Mouse (Mus musculus): ENCODE results near the gene Padi6. TPM values are rescaled to one million over a fixed set of nuclear protein-coding genes. Genes with fewer than 3 reads are reported as not detected.

Padi6 gene
- polyA plus RNA-seq, 1 experiment from 2014 or later: not detected

GRCm38 (mm10) chr4:140765936-140766335 lies 23.5 kb upstream of the Padi6 start:
- Histone ChIP-seq H3K27ac (ENCODE audit: low read depth, low read length) (no peak overlapping the region), H3K36me3 (ENCODE audit: control insufficient read depth, insufficient read depth, low read length) (no peaks in the 10 kb centered on the region), H3K4me2 (replicated peaks; ENCODE audit: low read depth, low read length) (no peak overlapping the region), H3K9me3 (ENCODE audit: control insufficient read depth, low read length) (no peaks in the 10 kb centered on the region), H3K4me3 (ENCODE audit: low read length) (no peak overlapping the region), H3K27me3 (ENCODE audit: control insufficient read depth, insufficient read depth, low read length) (0 out of 2 replicates have a peak, but pooled peaks cover 3% of the 10 kb centered on the region), H3K4me1 (ENCODE audit: control insufficient read depth, insufficient read depth, low read length) (no peaks in the 10 kb centered on the region; the same call in 1 of the 2 replicates), H3K9ac (ENCODE audit: low read depth, low read length) (no peak overlapping the region)
- no peak for ATAC-seq (ENCODE audit: low FRiP score, low TSS enrichment)
- WGBS: 81% methylated on average over 3 of the region's 3 CpGs

- H3K9ac ChIP-seq (ENCODE audit: low read depth, low read length): no peak overlapping the region
- no peak overlapping the region for H3K27ac ChIP-seq (ENCODE audit: low read depth, low read length)
- no peak overlapping the region for H3K4me3 ChIP-seq (ENCODE audit: low read length)
- 0 out of 2 replicates have a peak, but pooled peaks cover 3% of the 10 kb centered on the region for H3K27me3 ChIP-seq (ENCODE audit: control insufficient read depth, insufficient read depth, low read length)
- H3K4me1 ChIP-seq (ENCODE audit: control insufficient read depth, insufficient read depth, low read length): 0 out of 2 replicates have a peak, but pooled peaks cover 3% of the 10 kb centered on the region
- H3K9me3 ChIP-seq (ENCODE audit: control insufficient read depth, low read length): no peaks in the 10 kb centered on the region
- WGBS: 16% methylated on average over 9 of the region's 9 CpGs
- peak; percentile 48; the same call in 1 of the 2 replicates for ATAC-seq (ENCODE audit: low FRiP score, low TSS enrichment)
- H3K36me3 ChIP-seq (ENCODE audit: control insufficient read depth, insufficient read depth, low read length): no peaks in the 10 kb centered on the region
- H3K4me2 ChIP-seq (replicated peaks; ENCODE audit: low read depth, low read length): no peak overlapping the region
Observed at GRCm38 (mm10) chr4:140763158-140763557, 20.7 kb upstream of the Padi6 start.

GRCm38 (mm10) chr4:140761601-140762000 lies 19.2 kb upstream of the Padi6 start:
- ATAC-seq (ENCODE audit: low FRiP score, low TSS enrichment): no peak
- Histone ChIP-seq H3K36me3 (ENCODE audit: control insufficient read depth, insufficient read depth, low read length) (no peaks in the 10 kb centered on the region), H3K27me3 (ENCODE audit: control insufficient read depth, insufficient read depth, low read length) (no peaks in the 10 kb centered on the region), H3K9me3 (ENCODE audit: control insufficient read depth, low read length) (no peaks in the 10 kb centered on the region), H3K9ac (ENCODE audit: low read depth, low read length) (no peak overlapping the region), H3K4me2 (replicated peaks; ENCODE audit: low read depth, low read length) (no peak overlapping the region), H3K4me3 (ENCODE audit: low read length) (no peak overlapping the region), H3K4me1 (ENCODE audit: control insufficient read depth, insufficient read depth, low read length) (0 out of 2 replicates have a peak, but pooled peaks cover 3% of the 10 kb centered on the region), H3K27ac (ENCODE audit: low read depth, low read length) (no peak overlapping the region)
- 73% methylated on average over 7 of the region's 7 CpGs for WGBS

DNA sequence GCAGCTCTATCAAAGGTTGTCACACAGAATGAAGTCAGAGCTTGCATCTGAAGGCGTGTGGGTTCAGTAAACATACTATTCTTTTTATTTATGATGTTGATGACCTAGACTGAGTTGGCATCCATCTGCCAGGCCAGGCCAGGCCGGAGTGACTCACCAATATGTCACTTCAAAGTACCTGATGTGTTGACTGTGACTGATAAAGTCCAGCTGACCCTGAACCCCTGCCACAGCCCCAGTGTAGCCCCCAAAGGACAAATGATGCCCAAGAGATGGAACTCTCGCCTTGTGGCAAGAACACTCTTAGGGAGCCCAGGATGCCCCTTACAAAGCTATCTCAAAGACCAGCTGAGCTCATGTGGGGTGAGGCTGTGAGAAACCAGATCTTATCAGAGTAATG lies 13.4 kb upstream of the Padi6 start:
- Histone ChIP-seq H3K4me1 (ENCODE audit: control insufficient read depth, insufficient read depth, low read length) (0 out of 2 replicates have a peak, but pooled peaks cover 3% of the 10 kb centered on the region), H3K9ac (ENCODE audit: low read depth, low read length) (no peak overlapping the region), H3K27ac (ENCODE audit: low read depth, low read length) (no peak overlapping the region), H3K36me3 (ENCODE audit: control insufficient read depth, insufficient read depth, low read length) (no peaks in the 10 kb centered on the region), H3K4me2 (replicated peaks; ENCODE audit: low read depth, low read length) (no peak overlapping the region), H3K27me3 (ENCODE audit: control insufficient read depth, insufficient read depth, low read length) (no peaks in the 10 kb centered on the region), H3K4me3 (ENCODE audit: low read length) (no peak overlapping the region), H3K9me3 (ENCODE audit: control insufficient read depth, low read length) (no peaks in the 10 kb centered on the region)
- WGBS: 85% methylated on average over 3 of the region's 3 CpGs
- ATAC-seq (ENCODE audit: low FRiP score, low TSS enrichment): no peak

- no peak for ATAC-seq (ENCODE audit: low FRiP score, low TSS enrichment)
- Histone ChIP-seq H3K4me3 (ENCODE audit: low read length) (no peak overlapping the region), H3K4me1 (ENCODE audit: control insufficient read depth, insufficient read depth, low read length) (no peaks in the 10 kb centered on the region), H3K36me3 (ENCODE audit: control insufficient read depth, insufficient read depth, low read length) (no peaks in the 10 kb centered on the region), H3K4me2 (replicated peaks; ENCODE audit: low read depth, low read length) (no peak overlapping the region), H3K9me3 (ENCODE audit: control insufficient read depth, low read length) (no peaks in the 10 kb centered on the region), H3K27me3 (ENCODE audit: control insufficient read depth, insufficient read depth, low read length) (no peaks in the 10 kb centered on the region), H3K9ac (ENCODE audit: low read depth, low read length) (no peak overlapping the region), H3K27ac (ENCODE audit: low read depth, low read length) (no peak overlapping the region)
- WGBS: 57% methylated on average over 7 of the region's 7 CpGs
Observed at GRCm38 (mm10) chr4:140753366-140753765, 10.9 kb upstream of the Padi6 start.

DNA sequence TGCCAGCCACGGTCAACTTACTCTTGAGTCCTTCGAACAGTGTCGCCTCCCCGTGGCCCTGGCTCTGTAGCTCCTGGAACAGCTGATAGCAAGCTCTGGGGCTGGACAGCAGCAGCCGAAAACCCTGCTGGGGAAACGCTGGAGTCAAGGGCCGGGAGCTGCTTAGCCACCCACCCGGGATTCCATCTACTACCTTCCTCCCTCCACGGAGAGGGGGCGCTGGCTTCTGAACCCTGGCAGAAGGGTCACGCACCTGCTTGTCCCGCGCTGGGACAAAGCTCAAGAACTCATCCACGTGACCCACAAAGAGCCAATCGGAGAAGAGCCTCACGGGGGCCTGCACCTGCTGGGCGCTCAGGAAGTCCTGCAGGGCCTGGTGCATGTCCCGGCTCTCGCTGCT lies 7.9 kb upstream of the Padi6 start:
- WGBS: 8% methylated on average over 19 of the region's 19 CpGs
- Histone ChIP-seq H3K9ac (ENCODE audit: low read depth, low read length) (no peak overlapping the region), H3K4me2 (replicated peaks; ENCODE audit: low read depth, low read length) (peak overlapping the region; percentile 17), H3K36me3 (ENCODE audit: control insufficient read depth, insufficient read depth, low read length) (no peaks in the 10 kb centered on the region), H3K27me3 (ENCODE audit: control insufficient read depth, insufficient read depth, low read length) (no peaks in the 10 kb centered on the region), H3K27ac (ENCODE audit: low read depth, low read length) (no peak overlapping the region), H3K4me3 (ENCODE audit: low read length) (0 out of 2 replicates have a peak overlapping the region, but pooled peaks have one; percentile 3), H3K4me1 (ENCODE audit: control insufficient read depth, insufficient read depth, low read length) (peaks cover 4% of the 10 kb centered on the region; the same call in 1 of the 2 replicates), H3K9me3 (ENCODE audit: control insufficient read depth, low read length) (no peaks in the 10 kb centered on the region)
- ATAC-seq (ENCODE audit: low FRiP score, low TSS enrichment): peak; percentile 56; the same call in 1 of the 2 replicates

GRCm38 (mm10) chr4:140747978-140748377 lies 5.5 kb upstream of the Padi6 start:
- Histone ChIP-seq H3K36me3 (ENCODE audit: control insufficient read depth, insufficient read depth, low read length) (no peaks in the 10 kb centered on the region), H3K4me1 (ENCODE audit: control insufficient read depth, insufficient read depth, low read length) (peaks cover 4% of the 10 kb centered on the region; the same call in 1 of the 2 replicates), H3K27ac (ENCODE audit: low read depth, low read length) (no peak overlapping the region), H3K4me2 (replicated peaks; ENCODE audit: low read depth, low read length) (no peak overlapping the region), H3K27me3 (ENCODE audit: control insufficient read depth, insufficient read depth, low read length) (no peaks in the 10 kb centered on the region), H3K9ac (ENCODE audit: low read depth, low read length) (no peak overlapping the region), H3K4me3 (ENCODE audit: low read length) (no peak overlapping the region), H3K9me3 (ENCODE audit: control insufficient read depth, low read length) (no peaks in the 10 kb centered on the region)
- ATAC-seq (ENCODE audit: low FRiP score, low TSS enrichment): no peak
- WGBS: 22% methylated on average over 12 of the region's 12 CpGs

- H3K27ac ChIP-seq (ENCODE audit: low read depth, low read length): no peak overlapping the region
- no peaks in the 10 kb centered on the region for H3K27me3 ChIP-seq (ENCODE audit: control insufficient read depth, insufficient read depth, low read length)
- peaks cover 4% of the 10 kb centered on the region; the same call in 1 of the 2 replicates for H3K4me1 ChIP-seq (ENCODE audit: control insufficient read depth, insufficient read depth, low read length)
- H3K4me3 ChIP-seq (ENCODE audit: low read length): no peak overlapping the region
- no peaks in the 10 kb centered on the region for H3K9me3 ChIP-seq (ENCODE audit: control insufficient read depth, low read length)
- H3K9ac ChIP-seq (ENCODE audit: low read depth, low read length): no peak overlapping the region
- 16% methylated on average over 3 of the region's 3 CpGs for WGBS
- H3K4me2 ChIP-seq (replicated peaks; ENCODE audit: low read depth, low read length): no peak overlapping the region
- ATAC-seq (ENCODE audit: low FRiP score, low TSS enrichment): no peak
- H3K36me3 ChIP-seq (ENCODE audit: control insufficient read depth, insufficient read depth, low read length): no peaks in the 10 kb centered on the region
Observed at GRCm38 (mm10) chr4:140744654-140745053, 2.2 kb upstream of the Padi6 start.

DNA sequence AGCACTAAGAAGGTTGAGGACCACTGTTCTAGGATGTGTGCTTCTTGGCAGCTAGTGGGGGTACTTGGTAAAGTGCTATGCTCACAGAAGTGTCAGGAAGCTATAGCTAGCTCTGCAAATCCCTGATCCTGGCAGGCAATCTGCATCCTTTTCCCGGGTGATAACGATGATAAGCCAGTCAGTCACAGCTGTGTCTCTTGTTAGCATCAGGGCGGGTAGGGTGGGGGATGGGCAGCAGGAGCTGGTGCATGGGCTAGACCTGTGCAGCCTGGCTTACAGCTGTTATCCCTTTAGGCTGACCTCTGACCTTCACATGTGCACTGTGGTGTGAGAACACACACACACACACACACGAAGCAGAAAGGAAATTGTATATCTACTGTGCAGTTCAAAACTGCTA lies 643 bp upstream of the Padi6 start:
- Histone ChIP-seq H3K27ac (ENCODE audit: low read depth, low read length) (no peak overlapping the region), H3K4me3 (ENCODE audit: low read length) (no peak overlapping the region), H3K9ac (ENCODE audit: low read depth, low read length) (no peak overlapping the region), H3K9me3 (ENCODE audit: control insufficient read depth, low read length) (no peaks in the 10 kb centered on the region), H3K4me2 (replicated peaks; ENCODE audit: low read depth, low read length) (no peak overlapping the region), H3K27me3 (ENCODE audit: control insufficient read depth, insufficient read depth, low read length) (no peaks in the 10 kb centered on the region), H3K4me1 (ENCODE audit: control insufficient read depth, insufficient read depth, low read length) (peaks cover 4% of the 10 kb centered on the region; the same call in 1 of the 2 replicates), H3K36me3 (ENCODE audit: control insufficient read depth, insufficient read depth, low read length) (no peaks in the 10 kb centered on the region)
- no peak for ATAC-seq (ENCODE audit: low FRiP score, low TSS enrichment)
- WGBS: 48% methylated on average over 4 of the region's 4 CpGs

Measured in kidney, embryonic 14.5 days (tissue).